Mouse (Mus musculus) Patski (cell line): ENCODE measurements around the gene Bivm. TPM values are rescaled to one million over a fixed set of nuclear protein-coding genes. Genes with fewer than 3 reads are reported as not detected.
A peak's percentile ranks its signal among the peaks of the same experiment; 100 is the strongest.

Source experiments
- ATAC-seq: fragments of 100-300 bp; one replicate; pipeline ENCODE4 v1.8.0; 2021
- CTCF ChIA-PET: fragments of 350-600 bp; sonication (Branson Sonifier 250); formaldehyde crosslinking; loops from one replicate; lab custom pipeline; 2022; ENCODE audit warnings: inconsistent platforms; lab: Charles Lee
- POLR2A ChIA-PET: fragments of 350-600 bp; sonication (Branson Sonifier 250); formaldehyde crosslinking; loops from one replicate; lab custom pipeline; 2022; ENCODE audit warnings: antibody characterized with exemption, inconsistent platforms; lab: Charles Lee
- DNase-seq: peaks from one replicate; pipeline ENCODE4 v3.0.0-alpha.2; 2011; ENCODE audit warnings: low read depth, low spot score
- H3K27me3 ChIP-seq: fragments of 371-371 bp; one replicate; pipeline ENCODE4 v1.5.1; 2021
- CTCF ChIP-seq: fragments of 100-300 bp; IDR thresholded peaks from one replicate; pipeline ENCODE4 v1.5.1; 2021
- in situ Hi-C: fragments of 300-500 bp; cut with MboI; formaldehyde crosslinking; loops from 3 replicates; pipeline ENCODE4 v1.11.1; 2018; ENCODE audit warnings: low pct_unique_long_range_greater_than_20kb, mixed read lengths
- polyA plus RNA-seq: library from polyadenylated mRNA; unstranded; gene quantifications from one replicate; pipeline ENCODE4 v1.2.3, GENCODE M21; 2021

Gene Bivm
- 42.3 TPM for polyA plus RNA-seq

DNA sequence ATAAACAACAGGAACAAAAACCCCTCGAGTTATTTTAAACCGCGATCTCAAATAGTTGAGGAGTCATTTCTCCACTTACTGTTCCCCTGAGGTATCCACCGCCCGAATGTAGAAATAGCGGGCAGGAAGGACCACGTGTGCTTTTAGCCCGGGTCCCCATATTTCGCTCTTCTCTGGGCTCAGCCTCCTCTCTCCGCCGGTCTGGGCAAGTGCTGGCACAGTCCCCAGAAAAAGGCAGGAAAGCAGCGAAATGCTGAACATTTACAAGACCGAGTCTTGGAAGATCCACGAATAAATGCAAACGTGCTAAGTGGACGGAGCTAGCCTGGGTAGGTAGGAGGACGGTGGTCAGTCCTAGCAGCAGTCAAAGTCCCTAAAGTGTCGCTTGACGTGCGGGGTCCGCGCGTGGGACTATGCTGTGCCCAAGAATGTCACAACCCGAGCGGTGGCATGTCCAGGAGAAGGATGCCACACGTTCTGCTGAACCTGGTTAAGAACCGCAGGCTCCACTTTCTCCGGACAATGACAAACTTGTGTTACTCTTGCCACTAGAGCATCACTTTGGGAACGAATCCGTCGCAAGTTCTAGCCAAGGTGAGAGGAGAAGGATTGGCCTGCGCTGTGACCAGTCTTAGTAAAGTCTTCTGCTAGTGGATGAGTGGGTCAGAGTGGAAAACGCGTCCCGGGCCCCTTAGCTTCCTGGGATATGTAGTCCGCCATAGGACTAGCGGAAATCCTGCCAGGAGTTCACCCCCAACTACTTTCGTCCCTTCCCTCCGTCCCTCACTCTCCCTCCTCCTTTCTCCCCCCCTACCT, at the start of gene Bivm, which contains the start of gene Kdelc1:
Bivm (plus strand) TSS at position 719 of the 816 bp plus-strand sequence.
Kdelc1 (minus strand) TSS at position 570 of the 816 bp plus-strand sequence.
- POLR2A ChIA-PET, result no interaction called here
- in situ Hi-C loops, result no loop called here
- peak; percentile 97 for ATAC-seq

DNA sequence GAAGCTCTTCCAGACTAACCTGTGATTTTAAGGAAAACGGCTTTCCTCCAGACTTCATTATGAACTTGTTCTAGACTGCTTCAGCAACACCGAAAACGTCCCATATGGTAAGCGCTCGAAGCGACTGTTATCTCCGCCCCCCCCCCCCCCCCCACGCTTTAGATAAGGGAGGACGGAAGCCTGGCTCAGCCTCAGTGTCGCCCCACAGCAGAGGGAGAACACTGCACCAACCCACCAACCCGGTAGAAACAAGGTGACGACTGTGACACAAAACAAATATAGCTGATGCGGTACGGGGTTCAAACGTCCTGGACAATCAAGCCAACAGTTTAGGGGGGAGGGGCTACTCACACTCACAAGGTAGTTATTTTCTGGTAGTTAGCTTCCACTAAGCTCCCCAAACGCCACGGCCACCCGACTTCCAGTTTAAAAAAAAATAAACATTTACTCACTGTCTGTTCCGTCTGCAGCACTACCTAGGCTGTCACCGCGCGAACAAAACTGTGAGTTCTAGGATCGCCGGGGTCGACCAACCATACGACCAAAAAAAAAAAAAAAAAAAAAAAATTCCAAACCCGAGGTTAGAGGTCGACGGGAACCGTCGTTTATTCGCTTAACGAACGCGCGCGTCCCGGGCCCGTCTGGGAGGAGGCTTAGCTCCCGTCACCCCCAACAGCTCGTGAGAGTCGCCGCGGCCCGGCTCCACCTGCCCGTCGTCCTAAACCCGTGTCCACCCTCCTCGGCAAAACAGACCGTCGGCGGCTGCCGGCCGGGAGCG, 17.1 kb upstream of the Bivm start:
- ATAC-seq (peak; percentile 18), DNase-seq (no peak)
- CTCF ChIA-PET, result no interaction called here
- POLR2A ChIA-PET, result interaction anchor here (0.6 to 1.5 kb wide), 3 partner anchors 18 to 245 kb away, joined by 3 to 13 read pairs (median 9); no protein-coding TSS in a partner anchor
- in situ Hi-C loops, result no loop called here
- TF ChIP-seq CTCF, result no peak
- no peaks in the 10 kb centered on the region for H3K27me3 ChIP-seq

More for the DNA sequence above, at the start of gene Bivm, which contains the start of gene Kdelc1:
- DNase-seq, result peak; percentile 79
- no peaks in the 10 kb centered on the region for H3K27me3 ChIP-seq
- no peak for TF ChIP-seq CTCF
- CTCF ChIA-PET, result no interaction called here

DNA sequence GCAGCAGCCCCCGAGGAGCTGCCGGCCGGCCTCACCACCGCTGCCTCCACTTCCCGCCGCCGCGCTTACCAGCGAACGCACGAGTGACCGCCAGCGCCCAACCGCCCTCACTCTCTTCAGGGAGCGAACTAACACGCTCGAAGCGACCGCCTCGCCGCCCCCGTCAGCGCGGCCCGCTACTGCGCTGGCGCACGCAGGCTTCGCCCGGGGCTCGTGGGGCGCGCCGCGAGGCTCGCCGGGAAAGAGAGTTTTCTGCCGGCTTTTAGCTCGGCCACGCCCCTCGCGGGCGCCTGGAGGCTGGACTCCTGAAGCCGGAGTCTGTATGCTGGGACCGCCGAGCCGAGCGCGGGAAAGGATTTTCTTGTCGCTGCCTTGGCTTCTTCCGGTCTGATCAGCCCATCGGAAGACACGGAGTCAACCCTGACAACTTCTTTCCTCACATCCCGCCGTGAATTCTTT, 16.5 kb upstream of the Bivm start, which contains the start of gene Tex30:
Tex30 (minus strand) TSS at position 183 of the 459 bp plus-strand sequence.
- TF ChIP-seq CTCF, result no peak
- in situ Hi-C loops, result no loop called here
- no peaks in the 10 kb centered on the region for H3K27me3 ChIP-seq
- DNase-seq, result peak; percentile 68
- POLR2A ChIA-PET, result interaction anchor here (0.6 to 1.5 kb wide), 2 partner anchors 18 to 246 kb away, joined by 9 to 13 read pairs; no protein-coding TSS in a partner anchor
- CTCF ChIA-PET, result no interaction called here
- ATAC-seq, result peak; percentile 99

DNA sequence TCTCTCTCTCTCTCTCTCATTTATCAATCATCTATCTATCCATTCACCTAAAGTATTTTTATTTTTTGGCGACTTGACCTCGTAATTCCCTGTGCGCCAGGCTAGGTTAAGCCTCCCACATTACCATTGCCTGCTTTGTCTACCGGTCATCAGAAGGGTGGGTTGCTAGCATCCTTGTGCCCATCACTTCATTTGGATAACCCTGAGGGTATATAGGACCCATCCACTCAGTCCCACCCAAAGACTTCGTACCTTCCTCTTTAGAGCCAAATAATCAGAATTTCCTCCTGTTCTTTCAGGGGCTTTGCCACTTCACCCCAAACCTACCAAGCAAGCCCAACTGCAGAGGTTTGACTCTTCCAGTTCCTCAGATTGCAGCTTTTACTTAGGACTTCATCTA, 15.8 kb upstream of the Bivm start:
- ChIA-PET CTCF (no interaction called here), POLR2A (interaction anchor here (1.5 kb wide), 1 partner anchor 17 kb away, joined by 13 read pairs; no protein-coding TSS in a partner anchor)
- in situ Hi-C loops, result no loop called here
- no peaks in the 10 kb centered on the region for H3K27me3 ChIP-seq
- ATAC-seq, result no peak
- TF ChIP-seq CTCF, result no peak
- no peak for DNase-seq

DNA sequence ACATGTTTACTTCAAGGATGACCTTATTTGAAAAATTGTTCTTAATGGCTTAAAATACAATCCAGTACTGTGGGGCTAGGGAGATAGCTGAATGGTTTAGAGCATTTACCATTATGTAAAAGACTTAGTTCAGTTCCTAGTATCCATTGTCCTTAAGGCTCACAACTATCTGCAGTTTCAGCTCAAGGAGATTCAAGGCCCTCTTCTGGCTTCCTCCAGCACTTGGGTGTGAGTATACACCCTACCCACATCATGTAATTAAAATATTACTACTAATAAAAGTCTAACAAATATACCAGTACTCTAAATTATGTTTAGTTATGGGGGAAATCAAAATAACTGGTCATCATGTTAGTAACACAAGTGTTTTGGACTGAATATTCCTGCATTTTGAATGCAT, 1.2 kb upstream of the Bivm start:
- DNase-seq, result no peak

DNA sequence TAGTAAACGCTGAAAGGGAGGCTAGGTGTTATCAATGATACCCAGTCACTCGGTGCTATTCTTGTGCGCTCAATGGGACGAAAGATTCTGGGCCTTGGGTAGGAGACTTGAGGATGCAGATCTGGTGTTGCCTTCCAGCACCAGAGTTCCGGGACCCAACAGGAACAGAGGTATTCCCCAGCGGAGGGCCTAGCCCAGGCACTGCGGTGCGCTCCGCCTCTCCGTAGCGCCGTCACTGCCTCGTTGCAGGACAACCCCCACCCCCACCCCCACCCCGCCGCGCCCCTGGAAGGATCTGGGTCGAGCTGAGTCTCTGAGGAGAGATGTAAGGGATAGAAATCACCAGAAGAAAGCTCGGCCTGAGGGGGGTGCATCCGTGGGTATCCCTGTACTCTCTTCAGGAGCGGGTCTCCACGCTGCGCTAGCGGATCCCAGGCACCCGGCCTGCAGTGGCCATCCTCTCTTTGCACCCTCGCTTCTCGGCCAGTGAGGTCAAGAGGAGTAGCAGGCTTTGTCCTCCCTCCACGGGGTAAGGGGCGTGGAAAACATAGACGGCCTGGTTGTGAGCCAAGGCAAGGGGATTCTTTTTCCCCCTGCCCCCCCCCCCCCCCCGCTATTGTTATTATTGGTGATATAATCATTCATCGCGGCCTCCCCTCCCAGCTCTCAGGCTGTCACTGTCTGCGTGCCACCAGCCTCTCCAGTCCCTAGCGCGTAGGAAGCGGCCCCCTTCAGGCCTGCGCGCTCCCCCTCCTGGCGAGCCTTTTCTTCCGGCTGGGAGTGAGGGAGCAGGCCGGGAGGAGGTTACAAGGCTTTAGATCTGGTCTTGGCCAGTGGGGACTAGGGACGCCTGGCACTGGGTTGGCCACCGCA, 680 bp downstream of the Bivm start:
- peak; percentile 74 for TF ChIP-seq CTCF
- POLR2A ChIA-PET, result interaction anchor here (0.6 to 1.2 kb wide), 3 partner anchors 17 to 21 kb away, joined by 3 to 13 read pairs (median 4); partner anchors contain the start of gene Tex30
- in situ Hi-C loops, result no loop called here
- ATAC-seq (peak; percentile 79), DNase-seq (peak; percentile 31)
- H3K27me3 ChIP-seq, result no peaks in the 10 kb centered on the region
- CTCF ChIA-PET, result interaction anchor here (1.5 kb wide), 1 partner anchor 12 kb away, joined by 7 read pairs; no protein-coding TSS in a partner anchor

More for the DNA sequence above, 1.2 kb upstream of the Bivm start:
- ChIA-PET CTCF (no interaction called here), POLR2A (no interaction called here)
- no peak for ATAC-seq
- H3K27me3 ChIP-seq, result no peaks in the 10 kb centered on the region
- in situ Hi-C loops, result no loop called here
- no peak for TF ChIP-seq CTCF

DNA sequence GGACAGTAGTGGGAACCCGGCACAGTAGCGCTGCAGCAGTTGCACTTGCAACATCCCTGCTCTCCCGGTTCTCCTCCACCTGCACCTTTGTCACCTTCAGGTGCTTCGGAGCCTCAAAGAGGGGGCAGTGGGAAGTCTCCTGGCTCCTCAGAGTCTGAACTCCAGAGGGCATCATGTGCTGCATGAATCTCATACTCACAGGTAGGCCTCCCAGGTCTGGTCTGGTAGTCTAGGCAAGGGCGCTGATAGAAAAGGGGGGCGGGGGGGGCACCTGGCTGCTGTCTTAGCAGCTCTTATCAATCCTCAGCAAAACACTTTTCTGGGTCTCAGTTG, 1.3 kb downstream of the Bivm start:
- no peak for TF ChIP-seq CTCF
- in situ Hi-C loops, result no loop called here
- ATAC-seq, result no peak
- ChIA-PET CTCF (interaction anchor here (1.5 kb wide), 1 partner anchor 12 kb away, joined by 7 read pairs; no protein-coding TSS in a partner anchor), POLR2A (interaction anchor here (0.6 to 1.2 kb wide), 2 partner anchors 18 to 21 kb away, joined by 4 to 13 read pairs; partner anchors contain the start of gene Tex30)
- DNase-seq, result no peak
- H3K27me3 ChIP-seq, result no peaks in the 10 kb centered on the region

DNA sequence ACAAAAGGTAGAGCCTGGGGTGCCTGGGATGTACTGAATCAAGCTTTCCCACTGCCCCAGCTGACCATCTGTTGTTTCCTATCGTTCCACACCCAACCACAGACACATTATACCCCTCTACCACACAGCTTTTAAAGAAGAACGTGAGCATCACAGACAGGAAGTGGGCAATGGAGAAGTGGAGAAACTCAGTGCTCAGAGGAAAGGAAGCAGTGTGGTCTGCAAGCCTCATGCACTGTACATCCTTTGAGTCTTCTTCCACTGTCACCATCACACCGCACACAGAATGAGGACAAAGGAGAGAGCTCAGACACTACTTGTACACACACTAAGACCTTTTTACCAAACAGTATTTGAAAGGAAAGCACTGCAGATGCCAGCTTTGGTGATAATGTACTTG, 3.5 kb downstream of the Bivm start:
- ChIA-PET POLR2A (no interaction called here), CTCF (interaction anchor here (1.2 kb wide), 1 partner anchor 9 kb away, joined by 3 read pairs; no protein-coding TSS in a partner anchor)
- in situ Hi-C loops, result no loop called here
- H3K27me3 ChIP-seq, result no peaks in the 10 kb centered on the region
- TF ChIP-seq CTCF, result no peak
- ATAC-seq (no peak), DNase-seq (no peak)

DNA sequence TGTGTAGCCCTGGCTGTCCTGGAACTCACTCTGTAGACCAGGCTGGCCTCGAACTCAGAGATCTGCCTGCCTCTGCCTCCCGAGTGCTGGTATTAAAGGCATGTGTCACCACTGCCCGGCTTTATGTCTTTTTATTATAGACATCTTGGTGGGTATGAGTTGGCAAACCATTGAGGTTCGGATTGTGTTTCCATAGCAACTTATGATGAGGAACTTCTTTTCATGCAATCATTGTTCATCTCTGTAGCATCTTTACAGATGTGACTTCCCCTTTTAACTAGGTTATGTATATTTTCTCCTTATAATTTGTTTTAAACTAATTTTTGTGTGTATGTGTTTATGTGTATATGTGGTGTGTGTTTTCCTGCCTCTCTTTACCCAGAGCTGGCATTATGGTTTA, 6.8 kb downstream of the Bivm start:
- ChIA-PET POLR2A (no interaction called here), CTCF (interaction anchor here (0.8 to 1.5 kb wide), 2 partner anchors 13 to 227 kb away, joined by 3 read pairs; no protein-coding TSS in a partner anchor)
- DNase-seq (no peak), ATAC-seq (no peak)
- TF ChIP-seq CTCF, result no peak
- H3K27me3 ChIP-seq, result no peaks in the 10 kb centered on the region
- in situ Hi-C loops, result no loop called here
